In the genomic region with DNA sequence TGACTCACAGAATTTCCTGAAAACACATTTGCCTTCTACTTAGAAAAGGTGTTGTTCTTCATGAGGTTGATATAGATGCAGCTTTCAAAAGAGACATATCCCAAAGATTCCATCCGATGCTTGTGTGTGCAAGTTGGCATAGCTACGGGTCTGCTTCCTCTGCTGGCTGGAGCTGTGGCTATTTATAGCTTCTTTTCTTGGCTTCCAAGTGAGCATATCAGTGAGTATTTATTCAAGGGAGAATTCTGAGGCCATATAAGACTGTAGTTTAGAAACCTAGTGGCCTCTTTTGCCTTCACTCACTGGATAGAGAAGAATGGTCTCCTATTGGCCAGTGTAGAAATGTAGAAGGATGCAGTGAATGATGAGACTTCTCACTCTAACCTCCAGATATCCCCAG, we compare ENCODE assay signal across 10 mouse cellular contexts. TPM values are rescaled to one million over a fixed set of nuclear protein-coding genes. Genes with fewer than 3 reads are reported as not detected.
DNase-seq lines count a peak whose midpoint lies in the region; ATAC-seq and TF ChIP-seq lines count a peak whose summit lies in the region.
"Had no signal": no experiment of that assay in that cellular context is flagged by ENCODE, and none has a peak within 500 bp of the region (broad histone marks: within the 10 kb centered on the region; RNA-seq: fewer than 3 reads in every experiment).

No protein-coding gene starts in this region.

- H3K4me1 ChIP-seq in cerebellum, adult 2 months (ENCODE audit: control insufficient read depth, insufficient read depth, low read length) = peaks cover 9% of the 10 kb centered on the region

- no peak for TF ChIP-seq CTCF in cerebellum, adult 2 months (IDR thresholded peaks at IDR 0.05; ENCODE audit: borderline replicate concordance, insufficient read depth, low read depth, low read length)

- TF ChIP-seq POLR2A in cerebellum, adult 2 months (IDR thresholded peaks at IDR 0.05; ENCODE audit: borderline replicate concordance, insufficient read depth, low read length) = no peak

- H3K4me3 ChIP-seq in cerebellum, adult 2 months (replicated peaks; ENCODE audit: insufficient read depth, low read depth, low read length) = no peak overlapping the region
- H3K4me3 ChIP-seq: hindbrain, embryonic 15.5 days had no signal

- 0% methylated on average over 2 of the region's 2 CpGs for WGBS in cerebellum, adult 2 months

- no peak overlapping the region for H3K27ac ChIP-seq in cerebellum, adult 2 months (ENCODE audit: insufficient read depth, low read length)
- H3K27ac ChIP-seq: hindbrain, embryonic 15.5 days had no signal

- ATAC-seq in CD4-positive, CD25-positive, alpha-beta regulatory T cell, adult 4 months = no peak

- peak; percentile 9 to 39 for DNase-seq in cerebellum, adult 2 months
- DNase-seq in cerebellum, adult 11 months = no peak
- DNase-seq in ovary, adult 18-20 months (ENCODE audit: low spot score) = peak; percentile 7
- no peak for DNase-seq in ovary, postnatal 14 days (ENCODE audit: low spot score)
- peak; percentile 16 for DNase-seq in left cerebral cortex, adult 11 months (ENCODE audit: low spot score)
- DNase-seq in gastrocnemius, postnatal 4 days (ENCODE audit: low spot score in 2 of 2) = no peak
- DNase-seq in thymus, postnatal 36 days = no peak

- H3K27me3 ChIP-seq in cerebellum, adult 2 months (ENCODE audit: control insufficient read depth, insufficient read depth, low read length) = no peaks in the 10 kb centered on the region
- H3K27me3 ChIP-seq: hindbrain, embryonic 15.5 days; megakaryocyte, embryonic 14.5 days had no signal

RNA-seq across cellular contexts. Expression of a gene that starts 38.2 kb away (rescaled TPM):
- 44.7 and 45.1 TPM in 2 replicates for polyA plus RNA-seq in cerebellum, adult 2 months (2012; rRNA removed)
- polyA plus RNA-seq in CD4-positive, CD25-positive, alpha-beta regulatory T cell, adult 4 months (2017; shearing (Covaris generic)) = under 1 TPM in 1 of 2 experiments, not detected in 1; 0.24 TPM
- 1 to 10 TPM; 2.7 to 3.1 TPM for total RNA-seq in gastrocnemius, postnatal 4 days (2021)

Comparison
In these comparisons a context has a peak if more than half of its experiments do, and no peak if none do; other contexts are left out.
1. DNase-seq: peak in cerebellum, adult 2 months (2 of 2), ovary, adult 18-20 months (single experiment) and left cerebral cortex, adult 11 months (single experiment); none in cerebellum, adult 11 months (single experiment), ovary, postnatal 14 days (single experiment), gastrocnemius, postnatal 4 days (0 of 2) and thymus, postnatal 36 days (0 of 2).
2. RNA of a gene that starts 38.2 kb away (polyA plus RNA-seq): 44.7 to 45.1 TPM in cerebellum, adult 2 months; 0.24 TPM in CD4-positive, CD25-positive, alpha-beta regulatory T cell, adult 4 months; every median in the first group is over 10 times any median in the second.